Mouse (Mus musculus): ENCODE measurements at regions not wholly inside any gene's neighbourhood (a gene's known extent, or its start where the extent isn't known, plus 50 kb on each side); places are given as distances from the start of the nearest gene placed in this dataset.

DNA sequence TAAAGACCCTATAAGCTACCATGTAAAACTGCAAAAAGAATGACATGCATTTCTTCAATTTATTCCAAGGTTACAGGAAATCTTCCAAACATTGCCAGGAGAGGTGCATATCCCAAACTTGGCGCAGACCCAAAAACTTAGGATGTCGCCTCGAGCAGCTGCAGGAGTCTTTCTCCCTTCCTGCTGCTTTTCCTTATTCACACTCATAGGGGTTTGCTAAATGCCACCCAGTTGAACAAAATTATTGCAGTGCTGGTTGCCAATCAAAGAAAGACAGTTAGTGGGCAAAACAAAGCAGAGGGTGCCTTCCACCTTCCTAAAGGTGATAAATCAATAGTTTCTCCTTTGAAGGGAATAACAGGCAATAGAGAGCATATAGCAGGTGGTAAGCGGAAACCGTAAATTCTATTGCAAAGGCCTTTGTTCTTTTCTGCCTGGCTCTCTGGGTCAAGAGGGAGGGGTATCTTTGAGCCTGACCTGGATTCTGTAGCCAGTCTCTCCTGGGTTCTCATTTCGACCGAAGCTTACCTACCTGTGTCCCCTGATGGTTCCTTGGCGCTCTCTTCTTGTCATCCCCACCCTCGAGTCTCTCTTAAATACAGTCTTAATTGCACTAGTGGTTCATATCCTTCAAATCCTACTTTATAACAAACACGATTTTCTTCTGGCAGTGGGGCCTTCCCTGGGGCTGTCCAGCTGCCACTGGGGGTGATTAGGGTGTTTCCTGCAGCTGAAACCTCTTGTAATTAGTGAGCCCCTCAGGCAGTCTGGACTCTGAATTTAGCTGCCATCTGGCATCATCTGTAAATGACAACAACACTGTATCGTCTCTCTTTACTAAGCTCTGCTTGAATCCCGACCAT is 334.5 kb upstream of the Klf12 start:
- TF ChIP-seq CTCF (conservative IDR thresholded peaks at IDR 0.05; ENCODE audit: low read length) (no peak), NANOG (IDR thresholded peaks at IDR 0.05; ENCODE audit: borderline replicate concordance, low read length) (no peak)
